Mouse (Mus musculus) liver, adult (tissue): Measurements from ENCODE around the gene Mef2c.

Experiments used
- GATA4 ChIP-seq: IDR thresholded peaks from 2 replicates; pipeline ENCODE4 v1.6.1; 2014; ENCODE audit warnings: mild to moderate bottlenecking, low read length; ENCODE audit not compliant: insufficient replicate concordance

Mef2c gene

DNA sequence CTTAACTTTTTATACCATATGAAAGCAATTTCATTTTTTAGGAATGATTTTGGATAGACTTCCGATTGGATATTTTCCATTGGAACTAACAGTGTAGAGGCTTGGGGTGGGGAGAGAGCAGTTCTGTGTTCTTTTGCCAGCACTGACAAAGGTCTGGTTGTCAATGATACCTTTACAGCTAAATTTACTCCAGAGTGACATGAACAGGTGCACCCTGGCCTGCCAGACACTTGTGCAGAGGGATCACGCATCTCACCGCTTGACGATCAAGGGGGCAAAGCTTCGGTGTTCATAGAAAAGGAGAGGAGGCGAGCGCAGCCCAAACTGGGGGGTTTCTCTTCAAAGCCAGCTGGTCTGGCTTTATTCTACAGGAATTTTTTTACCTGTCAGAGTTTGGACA is at the start of gene Mef2c:
Mef2c (plus strand) TSS at position 116 of the 400 bp plus-strand sequence.
- no peak for TF ChIP-seq GATA4

DNA sequence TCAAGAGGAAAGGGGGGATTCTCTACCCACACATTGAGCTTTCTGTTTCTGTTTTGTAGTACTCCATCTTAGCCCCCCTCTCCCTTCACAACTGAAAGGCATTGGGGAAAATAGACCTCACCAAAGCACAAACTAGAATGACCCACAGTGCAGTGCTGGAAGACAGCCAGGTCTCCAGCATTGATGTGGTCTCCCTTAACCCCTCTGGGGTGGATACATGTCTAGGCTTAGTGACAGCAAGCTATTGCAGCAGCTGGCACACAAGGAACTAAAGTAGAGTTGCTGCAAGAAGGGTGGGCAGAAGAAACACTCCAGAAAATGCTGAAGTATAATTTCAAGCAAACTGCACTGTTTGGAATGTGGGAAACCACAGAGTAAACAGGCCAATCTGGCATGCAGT is 45.1 kb upstream of the Mef2c start:
- TF ChIP-seq GATA4, result no peak

DNA sequence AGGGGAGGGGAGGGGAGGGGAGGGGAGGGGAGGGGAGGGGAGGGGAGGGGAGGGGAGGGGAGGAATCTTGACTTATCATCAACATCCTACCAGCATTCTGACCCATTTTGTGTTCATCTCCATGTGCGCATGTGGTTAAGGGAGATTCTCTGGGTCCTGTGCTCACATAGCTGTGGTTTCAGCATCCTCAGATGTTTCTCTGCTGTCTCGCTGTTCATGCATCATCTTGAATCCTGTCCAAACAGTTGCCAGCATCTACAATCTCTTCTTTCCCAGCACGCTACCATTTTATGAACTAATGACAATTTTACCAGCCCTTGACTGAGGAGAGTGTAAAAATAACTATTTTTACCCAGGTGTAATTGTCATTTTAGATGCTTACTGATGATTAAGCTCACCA is 44.2 kb upstream of the Mef2c start:
- TF ChIP-seq GATA4, result no peak

DNA sequence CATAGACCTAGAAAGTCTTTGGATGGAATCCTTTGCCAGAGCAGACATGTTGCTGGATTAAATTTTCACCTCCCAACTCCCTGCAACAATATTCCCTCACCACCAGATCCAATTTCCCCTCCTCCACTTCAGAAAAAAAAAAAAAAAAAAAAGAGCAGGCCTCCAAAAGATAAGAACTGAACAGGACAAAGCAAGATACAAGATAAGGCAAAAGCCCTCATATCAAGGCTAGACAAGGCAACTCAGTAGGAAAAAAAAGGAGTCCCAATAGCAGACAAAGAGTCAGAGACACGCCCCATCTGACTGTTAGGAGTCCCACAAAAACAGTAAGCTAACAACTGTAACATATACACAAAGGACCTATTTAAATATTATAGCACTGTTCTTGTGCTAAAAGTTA is 43.2 kb upstream of the Mef2c start:
- TF ChIP-seq GATA4, result no peak

DNA sequence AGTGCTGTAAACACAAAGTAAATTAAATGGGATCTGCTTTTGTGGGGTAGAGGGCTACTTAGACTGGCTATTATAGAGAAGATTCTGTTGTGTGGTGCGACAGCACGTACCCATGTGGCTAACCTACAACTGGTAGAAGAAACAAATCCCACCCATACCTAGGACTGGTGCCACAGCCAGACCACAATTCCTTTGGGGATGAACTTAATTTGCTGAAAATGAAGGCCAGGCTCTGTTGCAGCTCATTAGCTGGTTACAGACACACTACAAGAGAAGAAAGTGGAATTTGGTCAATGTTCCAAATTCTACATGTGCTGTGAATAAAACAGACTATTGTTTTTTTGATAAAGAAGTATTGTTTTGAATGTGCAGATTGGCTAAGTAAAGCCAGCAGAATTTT is 42.3 kb upstream of the Mef2c start:
- no peak for TF ChIP-seq GATA4

DNA sequence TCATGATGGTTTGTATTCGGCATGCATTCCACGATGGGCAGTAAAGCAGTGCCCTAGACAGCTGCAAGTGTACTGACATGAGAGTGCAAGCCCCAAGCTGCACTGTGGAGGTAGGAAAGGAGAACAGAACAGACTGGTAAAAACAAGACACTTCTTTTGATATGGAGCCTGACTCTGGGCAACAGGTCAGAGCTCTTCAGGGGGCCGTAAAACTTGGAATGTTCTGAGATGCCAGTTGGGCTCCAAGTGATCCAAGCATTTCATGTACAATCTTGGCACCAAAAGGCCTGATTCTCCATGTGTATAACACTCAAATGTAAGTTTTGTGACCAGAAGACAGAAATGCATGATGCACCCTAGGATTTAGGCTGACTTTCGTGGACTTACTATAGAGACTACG is 37.1 kb upstream of the Mef2c start:
- TF ChIP-seq GATA4, result no peak

DNA sequence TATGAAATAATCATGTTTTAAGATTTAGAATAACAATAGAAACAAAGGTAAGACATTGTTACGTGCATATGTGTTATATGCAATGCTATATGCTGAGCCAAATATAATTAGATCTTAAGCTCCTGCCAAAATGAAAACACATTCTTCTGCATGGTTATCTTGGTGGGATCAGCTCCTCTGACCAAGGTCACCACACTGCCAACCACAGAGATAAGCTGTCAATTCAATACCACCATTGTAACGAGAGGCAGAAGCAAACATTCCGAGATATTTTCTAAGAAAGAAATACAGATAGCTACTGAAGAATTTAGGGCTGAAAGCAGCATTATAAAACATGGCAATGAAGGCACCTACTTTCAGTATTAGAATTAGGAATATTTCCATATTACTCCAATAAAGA is 35.0 kb upstream of the Mef2c start:
- no peak for TF ChIP-seq GATA4

DNA sequence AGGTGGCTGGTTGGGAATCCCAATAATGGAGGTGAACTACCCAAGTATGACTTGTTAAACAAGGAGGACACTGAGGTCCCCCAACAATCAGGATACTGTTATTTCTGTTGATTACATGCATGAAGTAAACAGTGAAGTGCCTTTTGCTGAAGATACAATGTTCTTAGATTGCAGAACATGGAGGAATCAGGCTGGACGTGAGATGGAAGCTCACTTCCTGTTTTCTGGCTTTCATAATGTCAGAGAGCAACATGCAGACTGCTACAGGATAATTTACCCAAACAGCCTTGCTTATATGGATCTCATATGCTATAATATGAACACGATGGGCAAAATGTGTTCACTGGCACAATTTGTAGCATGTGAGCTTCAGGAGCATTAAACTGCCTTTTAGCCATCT is 30.1 kb upstream of the Mef2c start:
- no peak for TF ChIP-seq GATA4

DNA sequence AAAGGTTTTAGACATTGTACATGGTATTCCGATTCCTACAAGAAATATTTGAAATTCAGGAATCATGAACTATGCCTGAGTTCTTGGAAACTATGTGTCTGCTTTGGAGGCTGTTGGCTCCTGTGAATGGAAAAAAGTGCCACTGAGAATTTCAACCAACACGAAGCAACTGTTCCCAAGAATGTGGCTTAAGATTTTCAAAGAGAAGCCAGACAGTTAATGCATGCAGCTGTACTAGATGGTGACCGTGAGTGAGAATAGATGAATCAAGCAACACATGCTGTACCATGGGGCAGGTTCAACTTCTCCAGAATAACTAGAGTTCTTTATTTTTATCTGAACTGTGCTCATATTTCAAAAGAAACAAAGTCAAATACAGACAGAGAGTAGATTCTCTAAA is 23.4 kb upstream of the Mef2c start:
- TF ChIP-seq GATA4, result no peak

DNA sequence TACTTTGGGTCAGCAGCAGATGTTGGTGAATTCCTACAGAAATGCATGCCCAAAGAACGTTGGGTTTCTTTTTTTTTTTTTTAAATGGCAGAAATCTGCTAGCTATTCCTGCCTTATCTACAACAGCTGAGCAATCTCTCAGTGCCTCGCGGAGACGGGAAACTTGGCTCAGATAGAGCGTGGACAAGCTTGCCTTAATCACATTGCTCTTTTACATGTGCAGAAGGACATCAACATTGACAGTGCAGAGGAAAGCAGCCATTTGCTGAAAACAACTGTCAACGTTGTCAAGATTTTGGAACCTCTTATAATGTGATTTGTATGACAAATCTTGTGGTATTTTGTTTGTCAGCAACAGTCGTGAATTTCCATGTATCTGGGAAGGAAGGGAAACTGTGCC is 22.5 kb upstream of the Mef2c start:
- TF ChIP-seq GATA4, result peak; percentile 29; the same call in 1 of the 2 replicates

DNA sequence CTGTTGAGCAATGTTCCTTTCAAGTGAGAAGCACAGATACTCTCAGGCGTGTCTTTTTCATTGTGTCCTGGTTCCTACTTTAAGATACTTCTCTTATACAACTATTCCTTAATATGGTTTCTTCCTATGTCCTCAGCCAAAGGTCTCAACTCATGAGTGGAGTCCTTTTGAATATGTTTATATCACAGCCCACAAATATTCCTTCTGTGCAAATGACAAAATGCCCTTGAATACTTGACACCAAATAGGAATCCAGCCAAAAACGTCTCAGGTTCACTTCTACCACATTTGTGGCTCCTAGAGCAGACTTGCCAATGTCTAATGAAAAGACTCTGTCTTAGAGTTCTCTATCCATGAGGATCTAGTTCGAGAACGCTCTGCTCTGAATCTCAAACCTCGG is 21.7 kb upstream of the Mef2c start:
- no peak for TF ChIP-seq GATA4

DNA sequence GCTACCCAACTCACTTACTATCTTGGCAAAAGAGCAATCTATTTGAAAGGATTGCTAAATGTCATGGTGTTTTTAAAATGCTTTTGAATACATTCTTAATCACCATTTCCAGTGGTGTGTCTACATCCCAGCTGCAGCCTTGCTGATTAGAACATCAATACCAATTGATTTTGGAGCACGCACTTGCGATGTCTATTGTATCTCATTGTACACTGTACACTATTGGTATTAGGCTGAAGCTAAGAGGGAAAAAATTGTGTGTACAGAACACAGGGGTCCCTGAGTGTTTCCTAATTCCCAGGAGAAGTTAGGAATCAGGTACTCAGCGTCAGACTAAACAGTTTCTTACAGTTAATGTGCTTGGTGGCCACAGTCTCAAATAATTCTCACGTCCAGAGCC is 19.6 kb upstream of the Mef2c start:
- TF ChIP-seq GATA4, result no peak

DNA sequence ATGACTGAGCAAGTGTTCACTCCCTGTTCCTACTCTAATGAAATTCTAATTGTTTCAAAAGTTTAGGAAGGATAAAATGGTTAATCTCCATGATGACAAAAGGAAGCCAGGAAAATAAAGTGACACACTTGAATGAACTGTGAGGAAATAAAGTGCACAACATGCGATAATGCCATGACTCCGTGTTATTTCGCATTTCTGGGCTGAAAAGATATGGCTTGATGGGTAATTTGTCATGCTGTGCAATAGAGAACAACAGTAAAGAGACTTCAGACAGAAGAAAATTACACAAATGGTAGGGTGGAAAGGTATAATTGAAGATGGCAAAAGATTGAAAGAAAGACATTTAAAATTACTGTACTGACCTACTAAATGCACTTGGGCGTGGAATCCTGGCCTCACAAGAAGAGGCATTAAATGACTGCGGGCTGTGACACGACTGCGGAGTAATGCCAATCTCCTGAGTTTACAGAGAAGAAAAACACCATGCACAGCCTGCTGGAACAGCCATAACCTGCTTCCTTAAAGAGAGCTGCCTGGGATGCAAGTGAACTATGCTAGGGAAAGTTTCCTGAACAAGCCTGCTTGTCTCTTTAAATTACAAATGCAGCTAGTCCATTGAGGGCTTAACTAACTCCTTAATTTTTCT is 19.0 kb upstream of the Mef2c start:
- TF ChIP-seq GATA4, result no peak

DNA sequence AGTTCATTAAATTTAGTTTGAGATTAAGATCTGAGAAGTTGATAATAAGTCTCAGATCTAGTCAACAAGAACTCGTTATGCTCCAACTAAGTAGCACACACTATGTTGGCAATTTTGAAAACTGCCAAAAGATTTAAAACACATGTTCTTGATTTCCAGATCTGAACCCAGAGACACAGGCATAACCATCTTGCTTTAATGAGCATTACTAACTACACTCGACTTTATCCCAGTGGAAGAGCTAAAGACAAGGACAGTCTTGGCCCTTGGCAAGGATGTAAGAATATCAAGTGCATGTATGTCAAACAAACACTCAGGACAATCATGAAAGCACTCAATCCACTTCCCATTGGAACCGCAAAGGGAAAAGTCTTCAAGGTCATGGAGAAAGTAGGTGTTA is 11.8 kb upstream of the Mef2c start:
- TF ChIP-seq GATA4, result no peak

DNA sequence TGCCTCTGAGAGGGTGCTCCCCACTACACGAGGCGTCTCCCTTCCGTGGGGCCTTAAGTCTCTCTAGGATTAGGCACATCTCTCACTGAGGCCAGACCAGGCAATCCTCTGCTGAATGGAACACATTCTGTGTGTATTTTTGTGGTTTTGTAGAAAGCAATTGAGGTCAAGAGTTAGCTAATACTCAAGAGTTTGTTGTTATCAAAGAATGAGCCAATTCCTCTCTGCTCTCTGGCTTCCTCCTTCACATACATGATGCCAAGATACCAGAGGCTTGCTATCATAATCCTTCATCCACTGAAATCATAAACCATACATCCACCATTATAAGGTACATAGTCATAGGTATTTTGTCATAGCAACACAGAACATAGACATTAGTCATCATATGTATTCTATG is 6.1 kb upstream of the Mef2c start:
- no peak for TF ChIP-seq GATA4

DNA sequence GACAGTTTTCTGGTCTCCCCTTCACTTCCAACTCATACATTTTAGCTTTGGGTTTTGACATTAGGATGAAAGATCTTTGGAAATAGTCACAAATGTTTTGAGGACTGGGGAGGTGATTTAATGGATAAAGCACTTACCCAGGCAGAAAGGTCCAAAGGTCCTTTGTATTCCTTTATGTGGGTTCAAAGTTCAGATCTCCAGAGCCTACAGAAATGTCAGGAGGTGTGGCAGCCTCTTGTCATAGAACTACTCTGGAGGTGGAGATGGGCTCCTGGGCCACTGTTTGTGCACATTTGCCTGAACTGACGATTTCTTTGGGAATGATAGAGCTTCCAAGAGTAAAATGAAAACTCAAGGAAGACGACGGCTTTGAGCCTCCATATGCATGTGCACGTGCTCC is 4.3 kb upstream of the Mef2c start:
- TF ChIP-seq GATA4, result no peak

DNA sequence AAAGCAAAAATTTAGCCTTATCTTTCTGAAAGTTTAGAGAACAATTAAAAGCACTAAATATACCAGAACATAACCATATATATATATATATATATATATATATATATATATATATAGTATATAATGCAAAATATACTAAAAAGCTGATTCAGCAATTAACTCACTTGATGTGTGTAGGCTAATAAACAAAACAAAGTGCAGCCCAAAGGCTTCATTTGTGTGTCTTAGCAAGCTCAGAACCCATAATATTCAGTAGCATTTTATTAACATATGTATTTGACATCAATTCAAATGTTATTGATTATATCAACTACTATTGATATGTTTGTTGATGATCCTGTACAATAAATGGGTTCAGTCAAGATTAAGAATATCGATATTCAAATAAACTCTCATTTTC is 3.9 kb downstream of the Mef2c start:
- no peak for TF ChIP-seq GATA4

DNA sequence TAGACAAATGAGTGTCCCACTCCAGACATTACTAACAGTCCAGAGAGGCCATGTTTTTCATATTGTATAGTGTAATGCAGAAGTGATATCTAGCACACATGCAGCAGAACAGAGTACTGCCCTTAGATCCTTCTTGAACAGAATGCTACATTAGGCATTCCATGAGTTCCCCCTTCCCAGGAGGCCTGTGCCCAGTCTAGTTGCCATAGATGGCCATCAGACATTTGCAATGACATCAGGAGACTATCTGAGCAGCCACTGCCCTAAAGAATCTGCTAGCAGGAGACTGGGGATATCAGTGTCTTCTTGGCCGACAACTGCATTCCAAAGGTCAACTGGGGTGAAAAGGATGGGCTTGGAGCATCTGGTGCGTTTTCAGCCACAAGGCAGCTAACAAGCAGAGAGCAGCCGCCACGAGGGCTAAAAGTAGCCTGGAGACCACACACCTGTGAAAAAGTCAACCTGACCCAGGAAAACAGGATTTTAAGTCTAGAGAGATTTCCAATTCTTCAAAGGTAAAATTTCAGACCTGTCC is 11.2 kb downstream of the Mef2c start:
- no peak for TF ChIP-seq GATA4
